Mouse (Mus musculus) midbrain, postnatal 0 days (tissue): ENCODE results near the gene Tmem135. TPM values are rescaled to one million over a fixed set of nuclear protein-coding genes. Genes with fewer than 3 reads are reported as not detected.

Experiments
- ATAC-seq: fragments of 200-750 bp; cut with Nextera tagmentation; 2 replicates; pipeline ENCODE4 v1.8.0; 2017; ENCODE audit warnings: moderate number of reproducible peaks, mild to moderate bottlenecking, moderate TSS enrichment, moderate library complexity; ENCODE audit not compliant: low FRiP score
- DNase-seq: peaks from one replicate; pipeline ENCODE4 v3.0.0-alpha.2; 2015; ENCODE audit warnings: low spot score
- H3K27ac ChIP-seq: fragments of 300-500 bp; sonication (generic); 2 replicates; pipeline ENCODE4 v1.5.1; 2014; ENCODE audit warnings: low read depth, mild to moderate bottlenecking, low read length, mixed read lengths
- H3K27me3 ChIP-seq: fragments of 300-500 bp; sonication (generic); 2 replicates; pipeline ENCODE4 v1.6.1; 2014; ENCODE audit warnings: low read length, control low read depth, mixed read lengths; ENCODE audit not compliant: insufficient read depth
- H3K36me3 ChIP-seq: fragments of 300-500 bp; sonication (generic); 2 replicates; pipeline ENCODE4 v1.6.1; 2014; ENCODE audit warnings: low read length, control low read depth, mixed read lengths; ENCODE audit not compliant: insufficient read depth
- H3K4me1 ChIP-seq: fragments of 300-500 bp; sonication (generic); 2 replicates; pipeline ENCODE4 v1.6.1; 2014; ENCODE audit warnings: mild to moderate bottlenecking, control low read depth, antibody characterized with exemption, low read length, mixed read lengths; ENCODE audit not compliant: insufficient read depth
- H3K4me2 ChIP-seq: fragments of 300-500 bp; sonication (generic); 2 replicates; pipeline ENCODE4 v1.6.1; 2014; ENCODE audit warnings: low read depth, mild to moderate bottlenecking, low read length, mixed read lengths; ENCODE audit not compliant: poor library complexity, severe bottlenecking
- H3K4me3 ChIP-seq: fragments of 300-500 bp; sonication (generic); 2 replicates; pipeline ENCODE4 v1.5.1; 2014; ENCODE audit warnings: low read depth, mild to moderate bottlenecking, low read length, moderate library complexity
- H3K9ac ChIP-seq: fragments of 300-500 bp; sonication (generic); replicated peaks from 2 replicates; pipeline ENCODE4 v1.6.1; 2014; ENCODE audit warnings: mild to moderate bottlenecking, low read length, moderate library complexity, mixed read lengths; ENCODE audit not compliant: poor library complexity, severe bottlenecking
- H3K9me3 ChIP-seq: fragments of 300-500 bp; sonication (generic); 2 replicates; pipeline ENCODE4 v1.6.1; 2016; ENCODE audit warnings: low read length, control low read depth
- CTCF ChIP-seq: IDR thresholded peaks from 2 replicates; pipeline ENCODE4 v1.5.1; 2016; ENCODE audit warnings: antibody characterized with exemption, mild to moderate bottlenecking
- WGBS: fragments of 180-500 bp; shearing (Covaris S2); extraction: QIAGEN DNeasy Blood & Tissue Kit; methylation state at CpG from one replicate; pipeline ENCODE4 v1.1.7; 2014; 5-methylcytosine and 5-hydroxymethylcytosine counted together
- microRNA-seq: library from miRNA; unstranded; fragments of <30 nt; microRNA quantifications from one replicate; pipeline ENCODE4, GENCODE M21; 2016; ENCODE audit warnings: borderline number of aligned reads
- polyA plus RNA-seq: library from polyadenylated mRNA; unstranded; fragments of >200 nt; fragmentation: Nextera tagmentation; extraction: Ambion mirVana; gene quantifications from 2 replicates; pipeline ENCODE4 v1.2.1, GENCODE M21; 2015
- total RNA-seq: library from RNA; depleted of rRNA; stranded (reverse); fragments of >200 nt; gene quantifications from 2 replicates; pipeline ENCODE4 v1.2.3, GENCODE M21; 2014; rRNA removed

Gene Tmem135
- total and polyA plus RNA-seq, 2 experiments from 2014 or later, result 33.5 to 35.7 TPM

DNA sequence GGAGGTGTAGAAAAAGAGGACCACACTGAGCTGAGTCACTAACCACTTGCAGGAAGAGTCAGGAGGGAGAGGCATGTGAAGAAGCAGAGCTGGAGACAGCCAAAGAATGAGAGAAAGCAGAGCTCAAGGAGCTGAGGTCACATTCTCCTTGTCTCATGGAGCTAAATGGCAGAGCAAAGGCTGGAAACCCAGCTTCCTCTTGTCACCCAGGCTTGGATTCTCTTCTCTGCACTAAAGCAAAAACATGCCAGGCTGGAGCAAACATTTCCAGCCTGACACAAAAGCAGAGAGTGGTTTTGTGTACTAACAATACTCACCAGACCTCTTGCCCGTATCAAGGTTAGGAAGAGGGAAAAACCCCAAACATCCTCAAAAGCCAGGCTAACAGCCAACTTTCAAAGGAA lies 287.8 kb downstream of the Tmem135 start:
- no peak overlapping the region for H3K4me2 ChIP-seq
- TF ChIP-seq CTCF, result no peak

GRCm38 (mm10) chr7:89115633-89116032 lies 288.4 kb downstream of the Tmem135 start:
- Histone ChIP-seq H3K4me3 (no peak overlapping the region), H3K27ac (no peak overlapping the region), H3K4me2 (no peak overlapping the region), H3K36me3 (no peaks in the 10 kb centered on the region), H3K27me3 (no peaks in the 10 kb centered on the region), H3K4me1 (no peaks in the 10 kb centered on the region), H3K9ac (no peak overlapping the region), H3K9me3 (no peaks in the 10 kb centered on the region)
- no peak for TF ChIP-seq CTCF
- ATAC-seq, result no peak
- 80% methylated on average over 3 of the region's 3 CpGs for WGBS
- DNase-seq, result no peak

More for the DNA sequence above, 287.8 kb downstream of the Tmem135 start:
- no peak overlapping the region for H3K4me3 ChIP-seq
- no peaks in the 10 kb centered on the region for H3K36me3 ChIP-seq
- no peaks in the 10 kb centered on the region for H3K4me1 ChIP-seq
- WGBS, result 56% methylated on average over 1 of the region's 1 CpGs
- no peaks in the 10 kb centered on the region for H3K27me3 ChIP-seq
- H3K9me3 ChIP-seq, result no peaks in the 10 kb centered on the region
- no peak for DNase-seq
- ATAC-seq, result no peak
- no peak overlapping the region for H3K9ac ChIP-seq
- no peak overlapping the region for H3K27ac ChIP-seq

DNA sequence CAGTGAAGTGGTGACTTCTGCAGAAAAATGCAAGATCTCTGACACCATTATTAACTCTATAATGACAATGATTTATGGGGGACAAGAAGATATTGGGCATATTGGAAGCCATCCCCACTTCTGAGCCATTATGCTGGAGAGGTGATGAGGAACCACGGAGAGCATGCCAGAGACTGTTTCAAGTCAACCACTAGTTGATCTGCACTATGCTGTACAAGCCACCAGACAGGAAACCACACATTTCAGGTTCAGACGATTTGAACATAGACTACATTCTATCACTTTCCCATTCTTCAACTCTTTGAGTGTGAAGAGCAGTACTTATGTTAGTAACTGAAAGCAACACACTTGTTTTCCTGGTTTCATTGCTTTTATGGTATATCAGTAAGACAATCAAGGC lies 297.6 kb downstream of the Tmem135 start:
- Histone ChIP-seq H3K9ac (no peak overlapping the region), H3K4me2 (no peak overlapping the region), H3K4me1 (no peaks in the 10 kb centered on the region), H3K36me3 (no peaks in the 10 kb centered on the region), H3K9me3 (no peaks in the 10 kb centered on the region), H3K27me3 (no peaks in the 10 kb centered on the region), H3K27ac (no peak overlapping the region), H3K4me3 (no peak overlapping the region)
- 85% methylated on average over 2 of the region's 2 CpGs for WGBS
- DNase-seq, result no peak
- no peak for ATAC-seq
- TF ChIP-seq CTCF, result no peak

- DNase-seq (no peak), ATAC-seq (no peak)
- no peak overlapping the region for H3K9ac ChIP-seq
- no peaks in the 10 kb centered on the region for H3K27me3 ChIP-seq
- 94% methylated on average over 4 of the region's 4 CpGs for WGBS
- no peak overlapping the region for H3K27ac ChIP-seq
- TF ChIP-seq CTCF, result no peak
- H3K4me2 ChIP-seq, result no peak overlapping the region
- H3K9me3 ChIP-seq, result no peaks in the 10 kb centered on the region
- H3K4me3 ChIP-seq, result no peak overlapping the region
- H3K4me1 ChIP-seq, result no peaks in the 10 kb centered on the region
- H3K36me3 ChIP-seq, result no peaks in the 10 kb centered on the region
Observed at GRCm38 (mm10) chr7:89099756-89100155, 304.3 kb downstream of the Tmem135 start.

Small RNAs within 50 kb of the gene (microRNA-seq; reads per million reads assigned to microRNA genes)
- gene Gm22171 (not detected), gene Gm24659 (not detected)

Other genes with a start within 250 kb of the Tmem135 start
- 3.9 and 4.4 TPM in 2 replicates for gene Fzd4, start 133 bp upstream of the Tmem135 start, total RNA-seq
- 1.2 and 1.5 TPM in 2 replicates for gene Fzd4, start 133 bp upstream of the Tmem135 start, polyA plus RNA-seq
- 6.8 and 10.1 TPM in 2 replicates for gene Prss23, start 123.0 kb upstream of the Tmem135 start, total RNA-seq
- 10.2 and 10.6 TPM in 2 replicates for gene Prss23, start 123.0 kb upstream of the Tmem135 start, polyA plus RNA-seq
- gene Me3, start 228.2 kb upstream of the Tmem135 start, total RNA-seq, result 16.9 and 25.2 TPM in 2 replicates
- gene Me3, start 228.2 kb upstream of the Tmem135 start, polyA plus RNA-seq, result 23.7 and 24.4 TPM in 2 replicates